Comparison of ENCODE assay signal across 12 mouse cellular contexts in genomic region chr5:107498806-107499310, GRCm38 (mm10). TPM values are rescaled to one million over a fixed set of nuclear protein-coding genes. Genes with fewer than 3 reads are reported as not detected.
A peak's percentile ranks its signal among the peaks of the same experiment; 100 is the strongest.
DNase-seq lines count a peak whose midpoint lies in the region; ATAC-seq and TF ChIP-seq lines count a peak whose summit lies in the region.
"Had no signal": no experiment of that assay in that cellular context is flagged by ENCODE, and none has a peak within 500 bp of the region (broad histone marks: within the 10 kb centered on the region; RNA-seq: fewer than 3 reads in every experiment).

No protein-coding gene starts in this region.

- H3K9ac ChIP-seq in hindbrain, embryonic 11.5 days (ENCODE audit: low read depth, low read length): no peak overlapping the region
- H3K9ac ChIP-seq: embryonic facial prominence, embryonic 15.5 days had no signal

- 58% methylated on average over 5 of the region's 5 CpGs for WGBS in hindbrain, embryonic 11.5 days
- WGBS in limb, embryonic 10.5 days: 66% methylated on average over 5 of the region's 5 CpGs

- peak overlapping the region; percentile 6; the same call in 1 of the 2 replicates for H3K4me2 ChIP-seq in hindbrain, embryonic 11.5 days (replicated peaks; ENCODE audit: low read depth, low read length)
- H3K4me2 ChIP-seq: embryonic facial prominence, embryonic 15.5 days had no signal

- no peak for TF ChIP-seq CTCF in gastrocnemius, adult 2 months (IDR thresholded peaks at IDR 0.05)

- intact Hi-C loops in gastrocnemius, adult 2 months (cut with DNase I): no loop called here
- intact Hi-C loops in heart, postnatal 14 days (cut with DNase I): no loop called here

- H3K4me1 ChIP-seq in hindbrain, embryonic 11.5 days (replicated peaks; ENCODE audit: control insufficient read depth, insufficient read depth, low read length): 0 out of 2 replicates have a peak, but pooled peaks cover 2% of the 10 kb centered on the region
- H3K4me1 ChIP-seq in limb, embryonic 10.5 days: peaks cover 10% of the 10 kb centered on the region
- H3K4me1 ChIP-seq: embryonic facial prominence, embryonic 15.5 days had no signal

- no peak for ATAC-seq in hindbrain, embryonic 11.5 days (ENCODE audit: low FRiP score)
- ATAC-seq in monocyte, adult 5-6 weeks (replicated peaks; ENCODE audit: insufficient number of reproducible peaks, low FRiP score, low TSS enrichment, poor library complexity, severe bottlenecking): no peak
- ATAC-seq: inflammation-experienced regulatory T-cells, adult 6 months had no signal

- no peak overlapping the region for H3K4me3 ChIP-seq in gastrocnemius, adult 2 months
- no peak overlapping the region for H3K4me3 ChIP-seq in hindbrain, embryonic 11.5 days (ENCODE audit: low read depth, low read length)
- H3K4me3 ChIP-seq in limb, embryonic 10.5 days: no peak overlapping the region
- H3K4me3 ChIP-seq: embryonic facial prominence, embryonic 15.5 days had no signal

- H3K27ac ChIP-seq in gastrocnemius, adult 2 months: peak overlapping the region; percentile 48
- no peak overlapping the region for H3K27ac ChIP-seq in hindbrain, embryonic 11.5 days (ENCODE audit: low read depth, low read length)
- no peak overlapping the region for H3K27ac ChIP-seq in limb, embryonic 10.5 days
- H3K27ac ChIP-seq: embryonic facial prominence, embryonic 15.5 days had no signal

- no peak for DNase-seq in gastrocnemius, adult 2 months
- DNase-seq in gastrocnemius, adult 18-20 months (ENCODE audit: low spot score): no peak
- peak; percentile 59 for DNase-seq in cerebellum, adult 9-10 months
- DNase-seq in hindbrain, embryonic 11.5 days (ENCODE audit: low spot score): no peak
- peak; percentile 5 for DNase-seq in neural tube, embryonic 10.5 days (ENCODE audit: extremely low spot score, low spot score)
- no peak for DNase-seq in limb, embryonic 10.5 days (ENCODE audit: low spot score)
- DNase-seq in heart, postnatal 14 days: no peak
- DNase-seq: spleen, adult 18-20 months had no signal

- no peaks in the 10 kb centered on the region for H3K27me3 ChIP-seq in hindbrain, embryonic 11.5 days (ENCODE audit: control insufficient read depth, insufficient read depth, low read length)
- H3K27me3 ChIP-seq in limb, embryonic 10.5 days (ENCODE audit: low read depth, poor library complexity, severe bottlenecking): no peaks in the 10 kb centered on the region
- H3K27me3 ChIP-seq: embryonic facial prominence, embryonic 15.5 days had no signal

- no peaks in the 10 kb centered on the region for H3K36me3 ChIP-seq in hindbrain, embryonic 11.5 days (ENCODE audit: control insufficient read depth, insufficient read depth, low read length)
- H3K36me3 ChIP-seq in limb, embryonic 10.5 days: peaks cover 9% of the 10 kb centered on the region
- H3K36me3 ChIP-seq: embryonic facial prominence, embryonic 15.5 days had no signal

- H3K9me3 ChIP-seq in hindbrain, embryonic 11.5 days (ENCODE audit: control insufficient read depth, low read length): no peaks in the 10 kb centered on the region
- H3K9me3 ChIP-seq in limb, embryonic 10.5 days (replicated peaks): no peaks in the 10 kb centered on the region
- H3K9me3 ChIP-seq: embryonic facial prominence, embryonic 15.5 days had no signal

RNA-seq across cellular contexts. Expression of gene Gm42669, which starts 8.6 kb away (rescaled TPM):
- total RNA-seq in gastrocnemius, adult 2 months (2021): under 1 TPM in 1 of 2 experiments, not detected in 1; 0.08 TPM
- not detected for total RNA-seq in gastrocnemius, adult 18-20 months (2021)
- 0.28 and 0.57 TPM in 2 replicates for polyA plus RNA-seq in hindbrain, embryonic 11.5 days (2014; fragmentation: Nextera tagmentation; extraction: Ambion mirVana)
- polyA plus RNA-seq in limb, embryonic 10.5 days (2016; fragmentation: Nextera tagmentation; extraction: Ambion mirVana): 0.36 and 0.56 TPM in 2 replicates
- total RNA-seq in heart, postnatal 14 days (2021): under 1 TPM; 0.07 to 0.12 TPM
- total RNA-seq in monocyte, adult 5-6 weeks (2017): 0.58 to 1.3 TPM (median 0.76 TPM) in 3 replicates
- polyA plus RNA-seq: gonadal fat pad, adult 2 months had no signal

RNA-seq across cellular contexts. Expression of gene 1700028K03Rik, which starts 35.7 kb away (rescaled TPM):
- total RNA-seq in gastrocnemius, adult 2 months (2021): under 1 TPM in 1 of 2 experiments, not detected in 1; 0.11 TPM
- total RNA-seq in gastrocnemius, adult 18-20 months (2021): under 1 TPM in 1 of 2 experiments, not detected in 1; 0.05 TPM
- 0.04 and 0.48 TPM in 2 replicates for polyA plus RNA-seq in hindbrain, embryonic 11.5 days (2014; fragmentation: Nextera tagmentation; extraction: Ambion mirVana)
- polyA plus RNA-seq in limb, embryonic 10.5 days (2016; fragmentation: Nextera tagmentation; extraction: Ambion mirVana): 0.06 and 0.10 TPM in 2 replicates
- not detected for total RNA-seq in heart, postnatal 14 days (2021)
- total RNA-seq in monocyte, adult 5-6 weeks (2017): 0.10 TPM in 1 of 3 replicates, not detected in the others
- polyA plus RNA-seq: gonadal fat pad, adult 2 months had no signal

Comparison
In these comparisons a context has a peak if more than half of its experiments do, and no peak if none do; other contexts are left out.
1. DNase-seq: peak in cerebellum, adult 9-10 months (single experiment) and neural tube, embryonic 10.5 days (single experiment); none in gastrocnemius, adult 2 months (single experiment), gastrocnemius, adult 18-20 months (single experiment), hindbrain, embryonic 11.5 days (single experiment), limb, embryonic 10.5 days (single experiment) and heart, postnatal 14 days (0 of 2).